Mouse (Mus musculus) cortical plate, adult 2 months (tissue): Measurements from ENCODE around the gene Gm29609.

Experiments used
- CTCF ChIP-seq: fragments of 200-500 bp; IDR thresholded peaks from 2 replicates; pipeline ENCODE4 v1.5.1; 2011; ENCODE audit warnings: mild to moderate bottlenecking, control low read depth, low read length; ENCODE audit not compliant: insufficient read depth; ENCODE audit errors: extremely low read depth
- POLR2A ChIP-seq: fragments of 200-500 bp; IDR thresholded peaks from 2 replicates; pipeline ENCODE4 v1.6.1; 2011; ENCODE audit warnings: mild to moderate bottlenecking, low read length, control low read depth; ENCODE audit not compliant: insufficient read depth; ENCODE audit errors: extremely low read depth

DNA sequence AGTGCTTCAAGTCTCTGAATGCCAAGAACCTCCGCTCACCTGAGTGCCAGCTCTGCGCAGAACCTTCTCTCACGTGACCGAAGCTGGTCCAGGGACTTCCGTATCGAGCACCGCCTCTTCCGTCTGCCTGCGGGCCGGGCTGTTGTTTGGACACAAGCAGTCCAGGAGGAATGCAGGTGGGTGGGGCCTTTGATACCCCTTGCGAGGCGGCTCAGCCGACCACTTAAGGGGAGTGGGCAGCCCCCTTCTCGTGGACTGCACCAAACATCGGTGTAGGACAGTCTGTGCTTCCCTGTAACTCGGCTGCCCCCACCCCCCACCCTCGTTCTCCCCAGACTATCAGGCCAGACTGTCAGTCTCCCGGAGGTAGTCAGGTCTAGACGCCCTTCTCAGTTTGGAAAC lies 25.6 kb downstream of the Gm29609 start, which contains the start of gene Mpv17:
- peak; percentile 89 for TF ChIP-seq POLR2A
- TF ChIP-seq CTCF = no peak
